Mouse (Mus musculus) liver, adult 2 months (tissue): ENCODE measurements around the gene Chaf1b. TPM values are rescaled to one million over a fixed set of nuclear protein-coding genes. Genes with fewer than 3 reads are reported as not detected.

Experiments
- DNase-seq: peaks from one replicate; pipeline ENCODE4 v3.0.0-alpha.2; 2011; ENCODE audit warnings: low read depth, low spot score; ENCODE audit errors: extremely low read depth
- H3K27ac ChIP-seq: fragments of 200-500 bp; replicated peaks from 2 replicates; pipeline ENCODE4 v1.5.1; 2012; ENCODE audit warnings: low read depth, mild to moderate bottlenecking, control low read depth, inconsistent platforms, low read length; ENCODE audit not compliant: insufficient read depth
- H3K27me3 ChIP-seq: fragments of 200-500 bp; 2 replicates; pipeline ENCODE4 v1.6.1; 2012; ENCODE audit warnings: mild to moderate bottlenecking, moderate library complexity, low read length, inconsistent platforms; ENCODE audit not compliant: control insufficient read depth, insufficient read depth
- H3K36me3 ChIP-seq: fragments of 200-500 bp; 2 replicates; pipeline ENCODE4 v1.6.1; 2012; ENCODE audit warnings: low read length, inconsistent platforms; ENCODE audit not compliant: control insufficient read depth, insufficient read depth
- H3K4me1 ChIP-seq: fragments of 200-500 bp; 2 replicates; pipeline ENCODE4 v1.6.1; 2011; ENCODE audit warnings: low read length; ENCODE audit not compliant: control insufficient read depth, insufficient read depth
- H3K4me3 ChIP-seq: fragments of 200-500 bp; 2 replicates; pipeline ENCODE4 v1.5.1; 2011; ENCODE audit warnings: low read depth, mild to moderate bottlenecking, control low read depth, low read length, moderate library complexity; ENCODE audit not compliant: insufficient read depth
- H3K79me2 ChIP-seq: fragments of 200-500 bp; 2 replicates; pipeline ENCODE4 v1.6.1; 2012; ENCODE audit warnings: inconsistent platforms, mild to moderate bottlenecking, low read length, moderate library complexity; ENCODE audit not compliant: control insufficient read depth, insufficient read depth
- H3K9ac ChIP-seq: fragments of 200-500 bp; 2 replicates; pipeline ENCODE4 v1.6.1; 2012; ENCODE audit warnings: low read depth, mild to moderate bottlenecking, control low read depth, inconsistent platforms, low read length
- CTCF ChIP-seq: fragments of 200-500 bp; IDR thresholded peaks from 2 replicates; pipeline ENCODE4 v1.5.1; 2011; ENCODE audit warnings: low read depth, low read length, control low read depth
- POLR2A ChIP-seq: fragments of 200-500 bp; IDR thresholded peaks from 2 replicates; pipeline ENCODE4 v1.6.1; 2011; ENCODE audit warnings: low read length, control low read depth; ENCODE audit not compliant: insufficient read depth; ENCODE audit errors: extremely low read depth
- WGBS: fragments of 180-500 bp; shearing (Covaris S2); methylation state at CpG from one replicate; pipeline ENCODE4 v1.1.7; 2018; 5-methylcytosine and 5-hydroxymethylcytosine counted together
- polyA plus RNA-seq: library from polyadenylated mRNA; depleted of rRNA; stranded (reverse); fragments of >200 nt; gene quantifications from 2 replicates; pipeline ENCODE4 v1.2.3, GENCODE M21; 2012
- total RNA-seq: library from RNA; depleted of rRNA; stranded (reverse); fragments of >200 nt; gene quantifications from 2 replicates; pipeline ENCODE4 v1.2.3, GENCODE M21; 2014

Chaf1b gene
- total and polyA plus RNA-seq, 2 experiments = 1.1 to 1.6 TPM

GRCm38 (mm10) chr16:93935009-93935408 is 51.3 kb downstream of the Chaf1b start:
- H3K27me3 ChIP-seq = no peaks in the 10 kb centered on the region
- H3K9ac ChIP-seq = no peak overlapping the region
- no peak for DNase-seq
- H3K79me2 ChIP-seq = no peaks in the 10 kb centered on the region
- peaks cover 6% of the 10 kb centered on the region for H3K4me1 ChIP-seq
- no peak overlapping the region for H3K4me3 ChIP-seq
- H3K36me3 ChIP-seq = no peaks in the 10 kb centered on the region
- no peak overlapping the region for H3K27ac ChIP-seq
- 49% methylated on average over 7 of the region's 7 CpGs for WGBS
- TF ChIP-seq POLR2A (no peak), CTCF (no peak)

GRCm38 (mm10) chr16:93938400-93938846 is 54.7 kb downstream of the Chaf1b start:
- H3K27me3 ChIP-seq = no peaks in the 10 kb centered on the region
- H3K27ac ChIP-seq = no peak overlapping the region
- 12% methylated on average over 16 of the region's 16 CpGs for WGBS
- H3K4me1 ChIP-seq = no peaks in the 10 kb centered on the region
- TF ChIP-seq POLR2A (no peak), CTCF (peak; percentile 57; the same call in 1 of the 2 replicates)
- H3K36me3 ChIP-seq = no peaks in the 10 kb centered on the region
- no peaks in the 10 kb centered on the region for H3K79me2 ChIP-seq
- DNase-seq = peak; percentile 68
- H3K4me3 ChIP-seq = peak overlapping the region; percentile 43
- peak overlapping the region; percentile 46 for H3K9ac ChIP-seq

- Histone ChIP-seq H3K9ac (no peak overlapping the region), H3K27ac (no peak overlapping the region), H3K36me3 (no peaks in the 10 kb centered on the region), H3K79me2 (no peaks in the 10 kb centered on the region), H3K4me3 (no peak overlapping the region), H3K4me1 (no peaks in the 10 kb centered on the region), H3K27me3 (no peaks in the 10 kb centered on the region)
- 66% methylated on average over 4 of the region's 4 CpGs for WGBS
- no peak for DNase-seq
- TF ChIP-seq CTCF (no peak), POLR2A (no peak)
These were observed 56.3 kb downstream of the Chaf1b start for GRCm38 (mm10) chr16:93939961-93940360.

- WGBS = 80% methylated on average over 10 of the region's 10 CpGs
These were observed 58.3 kb downstream of the Chaf1b start for GRCm38 (mm10) chr16:93941781-93942567.

GRCm38 (mm10) chr16:93942796-93943502 is 59.2 kb downstream of the Chaf1b start:
- DNase-seq = no peak
- Histone ChIP-seq H3K4me3 (no peak overlapping the region), H3K9ac (no peak overlapping the region), H3K36me3 (no peaks in the 10 kb centered on the region), H3K79me2 (no peaks in the 10 kb centered on the region), H3K27me3 (no peaks in the 10 kb centered on the region), H3K4me1 (no peaks in the 10 kb centered on the region), H3K27ac (no peak overlapping the region)
- 92% methylated on average over 10 of the region's 10 CpGs for WGBS
- no peak for TF ChIP-seq CTCF

More at GRCm38 (mm10) chr16:93941781-93942567, 58.3 kb downstream of the Chaf1b start:
- no peak for DNase-seq
- Histone ChIP-seq H3K36me3 (no peaks in the 10 kb centered on the region), H3K27ac (no peak overlapping the region), H3K4me3 (no peak overlapping the region), H3K27me3 (no peaks in the 10 kb centered on the region), H3K4me1 (no peaks in the 10 kb centered on the region), H3K9ac (no peak overlapping the region), H3K79me2 (no peaks in the 10 kb centered on the region)
- TF ChIP-seq POLR2A (no peak), CTCF (no peak)

GRCm38 (mm10) chr16:93944301-93944700 is 60.6 kb downstream of the Chaf1b start:
- Histone ChIP-seq H3K27ac (no peak overlapping the region), H3K4me1 (no peaks in the 10 kb centered on the region), H3K36me3 (no peaks in the 10 kb centered on the region), H3K4me3 (no peak overlapping the region), H3K27me3 (no peaks in the 10 kb centered on the region), H3K9ac (no peak overlapping the region), H3K79me2 (no peaks in the 10 kb centered on the region)
- 81% methylated on average over 6 of the region's 6 CpGs for WGBS
- DNase-seq = no peak
- no peak for TF ChIP-seq CTCF
- no peak for TF ChIP-seq POLR2A
